9 mouse cellular contexts compared by ENCODE assay signal in genomic region chr4:118289266-118289665, GRCm38 (mm10). TPM values are rescaled to one million over a fixed set of nuclear protein-coding genes. Genes with fewer than 3 reads are reported as not detected.
DNase-seq lines count a peak whose midpoint lies in the region; ATAC-seq and TF ChIP-seq lines count a peak whose summit lies in the region.
"Had no signal": no experiment of that assay in that cellular context is flagged by ENCODE, and none has a peak within 500 bp of the region (broad histone marks: within the 10 kb centered on the region; RNA-seq: fewer than 3 reads in every experiment).

No protein-coding gene starts in this region.

- peak overlapping the region; percentile 79 for H3K4me2 ChIP-seq in heart, embryonic 12.5 days
- H3K4me2 ChIP-seq in hindbrain, embryonic 16.5 days (ENCODE audit: low read length) = peak overlapping the region; percentile 90
- H3K4me2 ChIP-seq in midbrain, embryonic 15.5 days = peak overlapping the region; percentile 85

- DNase-seq in heart, adult 18-20 months = no peak
- no peak for DNase-seq in ES-E14 (ENCODE audit: low read depth, low spot score)
- no peak for DNase-seq in cerebellum, adult 9-10 months
- no peak for DNase-seq in retina, postnatal 1 day
- DNase-seq: adrenal gland, postnatal 10 days had no signal

- H3K4me1 ChIP-seq in heart, embryonic 12.5 days (replicated peaks) = peaks cover 44% of the 10 kb centered on the region
- H3K4me1 ChIP-seq in ES-E14 (ENCODE audit: control insufficient read depth in 2 of 2, insufficient read depth in 2 of 2, low read length in 2 of 2, poor library complexity in 1 of 2) = peaks cover 6 to 31% of the 10 kb centered on the region in 2 experiments
- peaks cover 21% of the 10 kb centered on the region for H3K4me1 ChIP-seq in hindbrain, embryonic 16.5 days (ENCODE audit: control insufficient read depth, insufficient read depth, low read depth, low read length)
- peaks cover 32% of the 10 kb centered on the region for H3K4me1 ChIP-seq in midbrain, embryonic 15.5 days

- no peak overlapping the region for H3K27ac ChIP-seq in heart, embryonic 12.5 days (ENCODE audit: poor library complexity, severe bottlenecking)
- no peak overlapping the region for H3K27ac ChIP-seq in ES-E14 (ENCODE audit: insufficient read depth, low read depth, low read length, poor library complexity, severe bottlenecking)
- peak overlapping the region; percentile 91 for H3K27ac ChIP-seq in hindbrain, embryonic 16.5 days (ENCODE audit: low read depth, low read length)
- no peak overlapping the region for H3K27ac ChIP-seq in midbrain, embryonic 15.5 days

- no peaks in the 10 kb centered on the region for H3K27me3 ChIP-seq in heart, embryonic 12.5 days (replicated peaks)
- no peaks in the 10 kb centered on the region for H3K27me3 ChIP-seq in hindbrain, embryonic 16.5 days (replicated peaks; ENCODE audit: control insufficient read depth, insufficient read depth, low read length)
- no peaks in the 10 kb centered on the region for H3K27me3 ChIP-seq in midbrain, embryonic 15.5 days (replicated peaks)

- H3K9ac ChIP-seq in heart, embryonic 12.5 days = peak overlapping the region; percentile 98; the same call in 1 of the 2 replicates
- no peak overlapping the region; the same call in 1 of the 2 replicates for H3K9ac ChIP-seq in ES-E14 (ENCODE audit: insufficient read depth, low read depth, low read length, poor library complexity, severe bottlenecking)
- peak overlapping the region; percentile 95 for H3K9ac ChIP-seq in hindbrain, embryonic 16.5 days (ENCODE audit: low read depth, low read length)
- H3K9ac ChIP-seq in midbrain, embryonic 15.5 days = peak overlapping the region; percentile 87

- peaks cover 10% of the 10 kb centered on the region; the same call in 1 of the 2 replicates for H3K36me3 ChIP-seq in heart, embryonic 12.5 days
- peaks cover 22% of the 10 kb centered on the region for H3K36me3 ChIP-seq in ES-E14 (ENCODE audit: control insufficient read depth, insufficient read depth, low read length, poor library complexity, severe bottlenecking)
- H3K36me3 ChIP-seq in hindbrain, embryonic 16.5 days (ENCODE audit: control insufficient read depth, insufficient read depth, low read length) = no peaks in the 10 kb centered on the region
- H3K36me3 ChIP-seq in midbrain, embryonic 15.5 days (replicated peaks) = 0 out of 2 replicates have a peak, but pooled peaks cover under 1% of the 10 kb centered on the region

- WGBS in heart, embryonic 12.5 days = 58% methylated on average over 5 of the region's 5 CpGs
- 39% methylated on average over 5 of the region's 5 CpGs for WGBS in hindbrain, embryonic 16.5 days
- WGBS in midbrain, embryonic 15.5 days = 49% methylated on average over 5 of the region's 5 CpGs

- ATAC-seq in heart, embryonic 12.5 days (ENCODE audit: insufficient number of reproducible peaks, low FRiP score) = no peak
- ATAC-seq in hindbrain, embryonic 16.5 days = no peak
- 0 out of 2 replicates have a peak, but pooled peaks have one; percentile 35 for ATAC-seq in midbrain, embryonic 15.5 days (replicated peaks)
- ATAC-seq in activated CD4-positive, CD25-positive, alpha-beta regulatory T cell, adult 4 months = no peak

- H3K4me3 ChIP-seq in heart, embryonic 12.5 days = peak overlapping the region; percentile 82
- peak overlapping the region; percentile 67 to 96; a peak in 3 of 4 replicates for H3K4me3 ChIP-seq in ES-E14 (ENCODE audit: insufficient read depth in 1 of 2, low read depth in 1 of 2, low read length in 2 of 2, poor library complexity in 1 of 2, severe bottlenecking in 1 of 2)
- H3K4me3 ChIP-seq in hindbrain, embryonic 16.5 days (ENCODE audit: low read length) = peak overlapping the region; percentile 82
- peak overlapping the region; percentile 86 for H3K4me3 ChIP-seq in midbrain, embryonic 15.5 days

- in situ Hi-C loops in ES-E14 (cut with MboI; ENCODE audit: low sequenced_read_pairs in 2 of 2, unreplicated experiment in 2 of 2) = no loop called here

- H3K9me3 ChIP-seq in heart, embryonic 12.5 days (replicated peaks) = no peaks in the 10 kb centered on the region
- no peaks in the 10 kb centered on the region for H3K9me3 ChIP-seq in ES-E14 (ENCODE audit: control insufficient read depth, insufficient read depth, low read depth, low read length)
- no peaks in the 10 kb centered on the region for H3K9me3 ChIP-seq in hindbrain, embryonic 16.5 days (ENCODE audit: control insufficient read depth, low read length)
- no peaks in the 10 kb centered on the region for H3K9me3 ChIP-seq in midbrain, embryonic 15.5 days

TF ChIP-seq in ES-E14, 5 proteins besides CTCF, POLR2A, EP300 and RAD21:
- TF ChIP-seq CHD2 (IDR thresholded peaks at IDR 0.05; ENCODE audit: low read depth, low read length) (no peak), MAFK (IDR thresholded peaks at IDR 0.05; ENCODE audit: insufficient read depth, low read depth, low read length) (no peak), HCFC1 (IDR thresholded peaks at IDR 0.05; ENCODE audit: borderline replicate concordance, insufficient read depth, low read length) (no peak), ZC3H11A (IDR thresholded peaks at IDR 0.05; ENCODE audit: borderline replicate concordance, low read depth, low read length) (no peak), ZNF384 (IDR thresholded peaks at IDR 0.05; ENCODE audit: low read depth, low read length) (no peak)

RNA-seq across cellular contexts. Expression of gene Ptprf, which starts 1.9 kb away (rescaled TPM):
- 38.1 and 43.5 TPM in 2 replicates for polyA plus RNA-seq in heart, embryonic 12.5 days (2016; fragmentation: Nextera tagmentation; extraction: Ambion mirVana)
- 1 to 10 TPM; 3.5 to 7.0 TPM for total RNA-seq in heart, adult 18-20 months (2021)
- total RNA-seq in ES-E14 (2012; rRNA removed) = 226 and 491 TPM in 2 replicates
- polyA plus RNA-seq in hindbrain, embryonic 16.5 days (2015; fragmentation: Nextera tagmentation; extraction: Ambion mirVana) = 71.7 and 88.1 TPM in 2 replicates
- 93.9 and 94.2 TPM in 2 replicates for polyA plus RNA-seq in midbrain, embryonic 15.5 days (2015; fragmentation: Nextera tagmentation; extraction: Ambion mirVana)
- under 1 TPM; 0.31 to 0.34 TPM for polyA plus RNA-seq in activated CD4-positive, CD25-positive, alpha-beta regulatory T cell, adult 4 months (2017; shearing (Covaris generic))

Comparison
In these comparisons a context has a peak if more than half of its experiments do, and no peak if none do; other contexts are left out.
1. RNA of gene Ptprf, which starts 1.9 kb away (polyA plus RNA-seq): 93.9 to 94.2 TPM in midbrain, embryonic 15.5 days, 71.7 to 88.1 TPM in hindbrain, embryonic 16.5 days and 38.1 to 43.5 TPM in heart, embryonic 12.5 days; 0.31 to 0.34 TPM in activated CD4-positive, CD25-positive, alpha-beta regulatory T cell, adult 4 months; every median in the first group is over 10 times any median in the second.
2. Peak in every context shown above with its lines, with median percentiles within 50 percentile points of each other: H3K4me2 ChIP-seq and H3K4me3 ChIP-seq.